Mouse (Mus musculus): ENCODE results near the gene Drosha. TPM values are rescaled to one million over a fixed set of nuclear protein-coding genes. Genes with fewer than 3 reads are reported as not detected.
"Not testable (repeated sequence)": the region's sequence is repeated elsewhere in the genome, so short reads cannot be mapped to it uniquely, and the experiment has no call there.

The Drosha gene
- polyA plus RNA-seq, 1 experiment from 2014 or later: 60.7 TPM

GRCm38 (mm10) chr15:12919326-12919966 is 94.8 kb downstream of the Drosha start:
- H3K36me3 ChIP-seq: peaks cover 78% of the 10 kb centered on the region
- not testable (repeated sequence) for H3K27ac ChIP-seq; H3K27me3 ChIP-seq; ATAC-seq (ENCODE audit: insufficient number of reproducible peaks, insufficient read depth, low FRiP score, low TSS enrichment); H3K4me1 ChIP-seq; H3K4me2 ChIP-seq (replicated peaks); H3K9me3 ChIP-seq; H3K4me3 ChIP-seq; H3K9ac ChIP-seq
- 89% methylated on average over 11 of the region's 11 CpGs for WGBS

GRCm38 (mm10) chr15:12919967-12920870 is 95.6 kb downstream of the Drosha start:
- H3K27ac ChIP-seq: no peak overlapping the region
- no peak overlapping the region for H3K9ac ChIP-seq
- H3K4me2 ChIP-seq (replicated peaks): no peak overlapping the region
- H3K36me3 ChIP-seq: peaks cover 78% of the 10 kb centered on the region
- H3K9me3 ChIP-seq: no peaks in the 10 kb centered on the region
- no peaks in the 10 kb centered on the region for H3K27me3 ChIP-seq
- H3K4me1 ChIP-seq: no peaks in the 10 kb centered on the region
- ATAC-seq (ENCODE audit: insufficient number of reproducible peaks, insufficient read depth, low FRiP score, low TSS enrichment): no peak
- WGBS: 92% methylated on average over 24 of the region's 24 CpGs
- no peak overlapping the region for H3K4me3 ChIP-seq

GRCm38 (mm10) chr15:12921901-12922300 is 97.3 kb downstream of the Drosha start:
- ATAC-seq (ENCODE audit: insufficient number of reproducible peaks, insufficient read depth, low FRiP score, low TSS enrichment): no peak
- no peaks in the 10 kb centered on the region for H3K9me3 ChIP-seq
- no peak overlapping the region for H3K27ac ChIP-seq
- no peaks in the 10 kb centered on the region for H3K27me3 ChIP-seq
- 89% methylated on average over 6 of the region's 6 CpGs for WGBS
- H3K4me2 ChIP-seq (replicated peaks): no peak overlapping the region
- no peak overlapping the region for H3K9ac ChIP-seq
- H3K4me1 ChIP-seq: no peaks in the 10 kb centered on the region
- H3K4me3 ChIP-seq: no peak overlapping the region
- peaks cover 78% of the 10 kb centered on the region for H3K36me3 ChIP-seq

- WGBS: 97% methylated on average over 6 of the region's 6 CpGs
- Histone ChIP-seq H3K9me3 (no peaks in the 10 kb centered on the region), H3K4me3 (no peak overlapping the region), H3K9ac (no peak overlapping the region), H3K36me3 (peaks cover 66% of the 10 kb centered on the region), H3K4me1 (no peaks in the 10 kb centered on the region), H3K27ac (no peak overlapping the region), H3K4me2 (replicated peaks) (no peak overlapping the region), H3K27me3 (no peaks in the 10 kb centered on the region)
- no peak for ATAC-seq (ENCODE audit: insufficient number of reproducible peaks, insufficient read depth, low FRiP score, low TSS enrichment)
These were observed 99.2 kb downstream of the Drosha start for GRCm38 (mm10) chr15:12923826-12924225.

GRCm38 (mm10) chr15:12931481-12931880 is 106.9 kb downstream of the Drosha start:
- H3K4me3 ChIP-seq: no peak overlapping the region
- no peak for ATAC-seq (ENCODE audit: insufficient number of reproducible peaks, insufficient read depth, low FRiP score, low TSS enrichment)
- no peak overlapping the region for H3K9ac ChIP-seq
- no peaks in the 10 kb centered on the region for H3K9me3 ChIP-seq
- H3K4me1 ChIP-seq: no peaks in the 10 kb centered on the region
- H3K36me3 ChIP-seq: peaks cover 53% of the 10 kb centered on the region
- 84% methylated on average over 5 of the region's 5 CpGs for WGBS
- no peak overlapping the region for H3K27ac ChIP-seq
- no peaks in the 10 kb centered on the region for H3K27me3 ChIP-seq
- no peak overlapping the region for H3K4me2 ChIP-seq (replicated peaks)

- H3K4me2 ChIP-seq (replicated peaks): no peak overlapping the region
- no peaks in the 10 kb centered on the region for H3K9me3 ChIP-seq
- ATAC-seq (ENCODE audit: insufficient number of reproducible peaks, insufficient read depth, low FRiP score, low TSS enrichment): no peak
- 90% methylated on average over 10 of the region's 10 CpGs for WGBS
- no peak overlapping the region for H3K4me3 ChIP-seq
- no peaks in the 10 kb centered on the region for H3K4me1 ChIP-seq
- no peak overlapping the region for H3K9ac ChIP-seq
- H3K27ac ChIP-seq: no peak overlapping the region
- peaks cover 25% of the 10 kb centered on the region for H3K36me3 ChIP-seq
- H3K27me3 ChIP-seq: no peaks in the 10 kb centered on the region
These were observed 111.7 kb downstream of the Drosha start for GRCm38 (mm10) chr15:12936217-12936732.

- not testable (repeated sequence) for ATAC-seq (ENCODE audit: insufficient number of reproducible peaks, insufficient read depth, low FRiP score, low TSS enrichment); H3K9ac ChIP-seq; H3K27ac ChIP-seq; H3K27me3 ChIP-seq; H3K9me3 ChIP-seq; H3K4me2 ChIP-seq (replicated peaks); H3K4me1 ChIP-seq; H3K4me3 ChIP-seq
- WGBS: 88% methylated on average over 3 of the region's 3 CpGs
- peaks cover 21% of the 10 kb centered on the region for H3K36me3 ChIP-seq
These were observed 112.7 kb downstream of the Drosha start for GRCm38 (mm10) chr15:12937326-12937725.

GRCm38 (mm10) chr15:12941106-12941505 is 116.5 kb downstream of the Drosha start:
- no peak for ATAC-seq (ENCODE audit: insufficient number of reproducible peaks, insufficient read depth, low FRiP score, low TSS enrichment)
- no peak overlapping the region for H3K4me2 ChIP-seq (replicated peaks)
- H3K9ac ChIP-seq: no peak overlapping the region
- no peak overlapping the region for H3K27ac ChIP-seq
- H3K4me3 ChIP-seq: no peak overlapping the region
- 65% methylated on average over 9 of the region's 9 CpGs for WGBS
- 0 out of 2 replicates have a peak, but pooled peaks cover 5% of the 10 kb centered on the region for H3K4me1 ChIP-seq
- peaks cover 8% of the 10 kb centered on the region for H3K36me3 ChIP-seq
- no peaks in the 10 kb centered on the region for H3K27me3 ChIP-seq
- no peaks in the 10 kb centered on the region for H3K9me3 ChIP-seq

- 55% methylated on average over 14 of the region's 14 CpGs for WGBS
- ATAC-seq (ENCODE audit: insufficient number of reproducible peaks, insufficient read depth, low FRiP score, low TSS enrichment): no peak
- Histone ChIP-seq H3K4me1 (0 out of 2 replicates have a peak, but pooled peaks cover 5% of the 10 kb centered on the region), H3K4me3 (no peak overlapping the region), H3K4me2 (replicated peaks) (no peak overlapping the region), H3K9ac (no peak overlapping the region), H3K27ac (no peak overlapping the region), H3K27me3 (no peaks in the 10 kb centered on the region), H3K9me3 (no peaks in the 10 kb centered on the region), H3K36me3 (0 out of 2 replicates have a peak, but pooled peaks cover 2% of the 10 kb centered on the region)
These were observed 117.1 kb downstream of the Drosha start for GRCm38 (mm10) chr15:12941651-12942180.

GRCm38 (mm10) chr15:12942424-12942823 is 117.8 kb downstream of the Drosha start:
- no peaks in the 10 kb centered on the region for H3K27me3 ChIP-seq
- H3K4me3 ChIP-seq: no peak overlapping the region
- no peak overlapping the region for H3K27ac ChIP-seq
- no peaks in the 10 kb centered on the region for H3K36me3 ChIP-seq
- H3K9ac ChIP-seq: no peak overlapping the region
- H3K4me2 ChIP-seq (replicated peaks): no peak overlapping the region
- H3K4me1 ChIP-seq: 0 out of 2 replicates have a peak, but pooled peaks cover 5% of the 10 kb centered on the region
- 91% methylated on average over 4 of the region's 4 CpGs for WGBS
- ATAC-seq (ENCODE audit: insufficient number of reproducible peaks, insufficient read depth, low FRiP score, low TSS enrichment): no peak
- no peaks in the 10 kb centered on the region for H3K9me3 ChIP-seq

- H3K36me3 ChIP-seq: no peaks in the 10 kb centered on the region
- 0 out of 2 replicates have a peak, but pooled peaks cover 3% of the 10 kb centered on the region for H3K9me3 ChIP-seq
- no peak overlapping the region for H3K4me3 ChIP-seq
- H3K27me3 ChIP-seq: no peaks in the 10 kb centered on the region
- no peak overlapping the region for H3K27ac ChIP-seq
- no peaks in the 10 kb centered on the region for H3K4me1 ChIP-seq
- no peak for ATAC-seq (ENCODE audit: insufficient number of reproducible peaks, insufficient read depth, low FRiP score, low TSS enrichment)
- no peak overlapping the region for H3K4me2 ChIP-seq (replicated peaks)
- H3K9ac ChIP-seq: no peak overlapping the region
- 85% methylated on average over 5 of the region's 5 CpGs for WGBS
These were observed 133.4 kb downstream of the Drosha start for GRCm38 (mm10) chr15:12958051-12958450.

All from embryonic facial prominence, embryonic 12.5 days (tissue).